9 mouse cellular contexts compared by ENCODE assay signal in the genomic region with DNA sequence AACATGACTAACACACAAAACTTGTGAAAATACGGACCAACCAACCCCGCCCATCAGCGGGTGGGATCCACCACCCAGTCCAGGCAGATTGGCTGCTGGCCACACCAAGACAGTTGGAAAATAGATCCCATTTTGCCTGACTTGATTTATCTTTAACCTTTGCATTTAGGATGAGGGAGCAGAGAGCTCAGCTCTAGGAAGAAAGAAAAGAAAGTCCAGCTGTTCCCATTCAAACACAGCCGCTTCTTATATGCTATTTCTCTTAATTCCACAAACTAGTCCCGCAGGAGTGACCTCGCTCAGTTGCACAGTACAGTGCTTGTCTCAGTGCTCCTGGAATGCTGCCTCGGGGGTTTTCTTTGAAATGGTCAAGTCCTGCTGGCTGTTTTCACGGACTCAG.
A peak's percentile ranks its signal among the peaks of the same experiment; 100 is the strongest.
DNase-seq lines count a peak whose midpoint lies in the region; ATAC-seq and TF ChIP-seq lines count a peak whose summit lies in the region.
"Had no signal": no experiment of that assay in that cellular context is flagged by ENCODE, and none has a peak within 500 bp of the region (broad histone marks: within the 10 kb centered on the region; RNA-seq: fewer than 3 reads in every experiment).

No protein-coding gene starts in this region.

- TF ChIP-seq POLR2A in limb, embryonic 14.5 days (IDR thresholded peaks at IDR 0.05; ENCODE audit: borderline replicate concordance, extremely low read depth, insufficient read depth, insufficient read length) = no peak

- no peak overlapping the region for H3K9ac ChIP-seq in limb, embryonic 14.5 days (ENCODE audit: low read depth, low read length, severe bottlenecking)
- no peak overlapping the region for H3K9ac ChIP-seq in embryonic facial prominence, embryonic 14.5 days (ENCODE audit: low read depth, low read length)
- no peak overlapping the region; the same call in 1 of the 2 replicates for H3K9ac ChIP-seq in kidney, embryonic 16.5 days (replicated peaks; ENCODE audit: low read length)
- H3K9ac ChIP-seq in stomach, embryonic 16.5 days (ENCODE audit: low read length) = peak overlapping the region; percentile 21; the same call in 1 of the 2 replicates
- H3K9ac ChIP-seq in hindbrain, embryonic 12.5 days = no peak overlapping the region

- 51% methylated on average over 8 of the region's 8 CpGs for WGBS in limb, embryonic 14.5 days
- 80% methylated on average over 8 of the region's 8 CpGs for WGBS in limb, embryonic 10.5 days
- WGBS in embryonic facial prominence, embryonic 14.5 days = 44% methylated on average over 8 of the region's 8 CpGs
- WGBS in kidney, embryonic 16.5 days = 41% methylated on average over 8 of the region's 8 CpGs
- WGBS in stomach, embryonic 16.5 days = 41% methylated on average over 8 of the region's 8 CpGs
- 69% methylated on average over 8 of the region's 8 CpGs for WGBS in hindbrain, embryonic 12.5 days

- peaks cover 3% of the 10 kb centered on the region; the same call in 1 of the 2 replicates for H3K4me1 ChIP-seq in limb, embryonic 14.5 days (ENCODE audit: control insufficient read depth, insufficient read depth, low read length)
- H3K4me1 ChIP-seq in limb, embryonic 10.5 days = no peaks in the 10 kb centered on the region
- peaks cover 5% of the 10 kb centered on the region; the same call in 1 of the 2 replicates for H3K4me1 ChIP-seq in embryonic facial prominence, embryonic 14.5 days (ENCODE audit: control insufficient read depth, insufficient read depth, low read length)
- H3K4me1 ChIP-seq in kidney, embryonic 16.5 days (ENCODE audit: insufficient read depth, low read length) = peaks cover 22% of the 10 kb centered on the region; the same call in 1 of the 2 replicates
- 0 out of 2 replicates have a peak, but pooled peaks cover 7% of the 10 kb centered on the region for H3K4me1 ChIP-seq in stomach, embryonic 16.5 days (ENCODE audit: control insufficient read depth, insufficient read depth, low read length)
- H3K4me1 ChIP-seq in hindbrain, embryonic 12.5 days = 0 out of 2 replicates have a peak, but pooled peaks cover 3% of the 10 kb centered on the region

- no peaks in the 10 kb centered on the region for H3K9me3 ChIP-seq in limb, embryonic 14.5 days (ENCODE audit: control insufficient read depth, low read length)
- no peaks in the 10 kb centered on the region for H3K9me3 ChIP-seq in limb, embryonic 10.5 days (replicated peaks)
- H3K9me3 ChIP-seq in embryonic facial prominence, embryonic 14.5 days (ENCODE audit: control insufficient read depth, low read length) = peaks cover 6% of the 10 kb centered on the region; the same call in 1 of the 2 replicates
- H3K9me3 ChIP-seq in kidney, embryonic 16.5 days (ENCODE audit: low read length) = peaks cover 4% of the 10 kb centered on the region; the same call in 1 of the 2 replicates
- no peaks in the 10 kb centered on the region for H3K9me3 ChIP-seq in stomach, embryonic 16.5 days (replicated peaks; ENCODE audit: control insufficient read depth, low read length)
- no peaks in the 10 kb centered on the region for H3K9me3 ChIP-seq in hindbrain, embryonic 12.5 days (replicated peaks)

- H3K4me3 ChIP-seq in limb, embryonic 14.5 days (replicated peaks; ENCODE audit: low read length) = no peak overlapping the region
- H3K4me3 ChIP-seq in limb, embryonic 10.5 days = no peak overlapping the region
- no peak overlapping the region for H3K4me3 ChIP-seq in embryonic facial prominence, embryonic 14.5 days (ENCODE audit: low read depth, low read length)
- H3K4me3 ChIP-seq in kidney, embryonic 16.5 days (ENCODE audit: low read length) = no peak overlapping the region
- no peak overlapping the region for H3K4me3 ChIP-seq in stomach, embryonic 16.5 days (replicated peaks; ENCODE audit: low read length)
- no peak overlapping the region for H3K4me3 ChIP-seq in hindbrain, embryonic 12.5 days

- peak; percentile 36 for DNase-seq in limb, embryonic 14.5 days (ENCODE audit: low spot score)
- no peak for DNase-seq in limb, embryonic 10.5 days (ENCODE audit: low spot score)
- peak; percentile 66 for DNase-seq in embryonic facial prominence, embryonic 14.5 days (ENCODE audit: low spot score)
- DNase-seq in frontal cortex, postnatal 14 days (ENCODE audit: low spot score in 2 of 2) = no peak
- no peak for DNase-seq in B cell, adult 2 months
- DNase-seq: cerebellum, postnatal 10 days had no signal

- no peak overlapping the region for H3K27ac ChIP-seq in limb, embryonic 14.5 days (replicated peaks; ENCODE audit: low read depth, low read length)
- H3K27ac ChIP-seq in limb, embryonic 10.5 days = no peak overlapping the region
- H3K27ac ChIP-seq in embryonic facial prominence, embryonic 14.5 days (replicated peaks; ENCODE audit: low read depth, low read length) = 0 out of 2 replicates have a peak overlapping the region, but pooled peaks have one; percentile 11
- H3K27ac ChIP-seq in kidney, embryonic 16.5 days (ENCODE audit: low read length) = peak overlapping the region; percentile 77
- peak overlapping the region; percentile 79 for H3K27ac ChIP-seq in stomach, embryonic 16.5 days (ENCODE audit: low read length)
- no peak overlapping the region for H3K27ac ChIP-seq in hindbrain, embryonic 12.5 days

- no peaks in the 10 kb centered on the region for H3K36me3 ChIP-seq in limb, embryonic 14.5 days (ENCODE audit: control insufficient read depth, insufficient read depth, low read length)
- H3K36me3 ChIP-seq in limb, embryonic 10.5 days = no peaks in the 10 kb centered on the region
- no peaks in the 10 kb centered on the region for H3K36me3 ChIP-seq in embryonic facial prominence, embryonic 14.5 days (ENCODE audit: control insufficient read depth, insufficient read depth, low read length)
- no peaks in the 10 kb centered on the region for H3K36me3 ChIP-seq in kidney, embryonic 16.5 days (ENCODE audit: insufficient read depth, low read length)
- no peaks in the 10 kb centered on the region for H3K36me3 ChIP-seq in stomach, embryonic 16.5 days (ENCODE audit: control insufficient read depth, insufficient read depth, low read length)
- no peaks in the 10 kb centered on the region for H3K36me3 ChIP-seq in hindbrain, embryonic 12.5 days

- H3K4me2 ChIP-seq in limb, embryonic 14.5 days (replicated peaks; ENCODE audit: low read depth, low read length, severe bottlenecking) = no peak overlapping the region
- H3K4me2 ChIP-seq in embryonic facial prominence, embryonic 14.5 days (ENCODE audit: low read depth, low read length) = no peak overlapping the region
- H3K4me2 ChIP-seq in kidney, embryonic 16.5 days (replicated peaks; ENCODE audit: low read depth, low read length) = no peak overlapping the region
- H3K4me2 ChIP-seq in stomach, embryonic 16.5 days (ENCODE audit: low read depth, low read length) = no peak overlapping the region
- H3K4me2 ChIP-seq in hindbrain, embryonic 12.5 days (replicated peaks) = no peak overlapping the region

- no peak for ATAC-seq in limb, embryonic 14.5 days (ENCODE audit: low FRiP score, low read depth)
- no peak for ATAC-seq in embryonic facial prominence, embryonic 14.5 days (ENCODE audit: low read depth)
- peak; percentile 91 for ATAC-seq in kidney, embryonic 16.5 days (ENCODE audit: low FRiP score, low TSS enrichment)
- peak; percentile 86 for ATAC-seq in stomach, embryonic 16.5 days (ENCODE audit: insufficient read depth, low FRiP score)
- ATAC-seq in hindbrain, embryonic 12.5 days (ENCODE audit: low FRiP score) = no peak

- H3K27me3 ChIP-seq in limb, embryonic 14.5 days (ENCODE audit: control insufficient read depth, insufficient read depth, low read length) = no peaks in the 10 kb centered on the region
- no peaks in the 10 kb centered on the region for H3K27me3 ChIP-seq in limb, embryonic 10.5 days (ENCODE audit: low read depth, poor library complexity, severe bottlenecking)
- H3K27me3 ChIP-seq in embryonic facial prominence, embryonic 14.5 days (replicated peaks; ENCODE audit: control insufficient read depth, insufficient read depth, low read length) = no peaks in the 10 kb centered on the region
- H3K27me3 ChIP-seq in kidney, embryonic 16.5 days (ENCODE audit: insufficient read depth, low read length) = no peaks in the 10 kb centered on the region
- H3K27me3 ChIP-seq in stomach, embryonic 16.5 days (ENCODE audit: control insufficient read depth, insufficient read depth, low read length) = no peaks in the 10 kb centered on the region
- H3K27me3 ChIP-seq in hindbrain, embryonic 12.5 days = no peaks in the 10 kb centered on the region

Comparison
In these comparisons a context has a peak if more than half of its experiments do, and no peak if none do; other contexts are left out.
1. DNase-seq: peak in limb, embryonic 14.5 days (single experiment) and embryonic facial prominence, embryonic 14.5 days (single experiment); none in limb, embryonic 10.5 days (single experiment), frontal cortex, postnatal 14 days (0 of 2) and B cell, adult 2 months (0 of 2).
2. ATAC-seq: peak in kidney, embryonic 16.5 days (single experiment) and stomach, embryonic 16.5 days (single experiment); none in limb, embryonic 14.5 days (single experiment), embryonic facial prominence, embryonic 14.5 days (single experiment) and hindbrain, embryonic 12.5 days (single experiment).
3. H3K27ac ChIP-seq: peak in embryonic facial prominence, embryonic 14.5 days (single experiment), kidney, embryonic 16.5 days (single experiment) and stomach, embryonic 16.5 days (single experiment); none in limb, embryonic 14.5 days (single experiment), limb, embryonic 10.5 days (single experiment) and hindbrain, embryonic 12.5 days (single experiment).